Mouse (Mus musculus) cerebellum, adult 2 months (tissue): ENCODE measurements around the gene Polr3b. TPM values are rescaled to one million over a fixed set of nuclear protein-coding genes. Genes with fewer than 3 reads are reported as not detected.

Experiments used
- DNase-seq, 2 experiments: peaks; one replicate each; pipeline ENCODE4 v3.0.0; 2021
- H3K27ac ChIP-seq: fragments of 200-500 bp; 2 replicates; pipeline ENCODE4 v1.5.1; 2012; ENCODE audit warnings: low read length, control low read depth, inconsistent platforms; ENCODE audit not compliant: insufficient read depth
- H3K27me3 ChIP-seq: fragments of 200-500 bp; 2 replicates; pipeline ENCODE4 v1.6.1; 2012; ENCODE audit warnings: inconsistent platforms, mild to moderate bottlenecking, low read length, moderate library complexity; ENCODE audit not compliant: control insufficient read depth, insufficient read depth
- H3K4me1 ChIP-seq: fragments of 200-500 bp; 2 replicates; pipeline ENCODE4 v1.6.1; 2011; ENCODE audit warnings: low read length; ENCODE audit not compliant: control insufficient read depth, insufficient read depth
- H3K4me3 ChIP-seq: fragments of 200-500 bp; replicated peaks from 2 replicates; pipeline ENCODE3; 2011; ENCODE audit warnings: mild to moderate bottlenecking, low read depth, low read length, control low read depth; ENCODE audit not compliant: insufficient read depth
- CTCF ChIP-seq: fragments of 200-500 bp; IDR thresholded peaks from 2 replicates; pipeline ENCODE4 v1.5.1; 2011; ENCODE audit warnings: low read depth, mild to moderate bottlenecking, control low read depth, low read length, moderate library complexity, borderline replicate concordance; ENCODE audit not compliant: insufficient read depth
- POLR2A ChIP-seq: fragments of 200-500 bp; IDR thresholded peaks from 2 replicates; pipeline ENCODE4 v1.6.1; 2011; ENCODE audit warnings: low read length, control low read depth, borderline replicate concordance; ENCODE audit not compliant: insufficient read depth
- WGBS: fragments of 180-500 bp; shearing (Covaris S2); methylation state at CpG from one replicate; pipeline ENCODE4 v1.1.7; 2018; 5-methylcytosine and 5-hydroxymethylcytosine counted together
- polyA plus RNA-seq: library from polyadenylated mRNA; depleted of rRNA; stranded (reverse); fragments of >200 nt; gene quantifications from 2 replicates; pipeline ENCODE4 v1.2.3, GENCODE M21; 2012

The Polr3b gene
- polyA plus RNA-seq, 1 experiment = 9.7 TPM

- no peak overlapping the region for H3K27ac ChIP-seq
Measured at GRCm38 (mm10) chr10:84693841-84694638, 71.9 kb downstream of the Polr3b start.

DNA sequence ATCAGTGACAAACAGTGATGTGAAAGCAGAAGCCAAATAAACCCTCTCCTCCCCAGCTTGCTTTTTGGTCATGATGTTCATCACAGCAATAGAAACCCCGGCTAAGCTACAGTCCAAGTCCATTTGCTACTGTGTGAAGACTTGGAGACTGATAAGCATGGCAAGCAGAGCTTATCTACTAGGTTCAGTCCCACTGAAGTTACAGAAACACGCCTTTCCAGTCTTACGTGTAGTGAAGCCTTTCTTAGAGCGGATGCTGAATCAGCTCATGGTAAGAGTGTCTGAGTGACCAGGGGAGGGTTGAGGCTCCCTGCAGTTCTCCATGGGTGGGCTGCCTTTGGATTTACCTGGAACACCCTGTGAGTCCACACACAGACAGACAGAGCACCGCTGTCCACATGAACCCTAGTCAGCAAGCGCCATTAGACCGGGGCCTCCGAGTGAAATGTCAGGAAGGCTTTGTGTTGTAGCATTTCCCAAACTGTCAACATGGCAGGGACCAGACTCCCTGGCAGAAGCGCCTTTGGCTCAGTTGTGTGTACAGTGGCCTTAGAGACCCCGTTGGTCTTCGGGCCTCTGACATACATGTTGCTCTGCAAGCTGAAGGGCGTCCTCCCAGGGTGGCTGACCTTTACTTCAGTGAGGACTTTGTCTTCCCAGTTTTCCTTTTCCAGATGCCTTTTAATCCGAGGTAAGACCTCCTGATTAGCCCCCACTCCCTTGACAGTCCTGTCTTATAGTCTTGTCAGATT lies 78.3 kb downstream of the Polr3b start:
- 86% methylated on average over 13 of the region's 13 CpGs for WGBS
- no peak overlapping the region for H3K27ac ChIP-seq
- DNase-seq = no peak
- H3K27me3 ChIP-seq = no peaks in the 10 kb centered on the region
- TF ChIP-seq CTCF = no peak
- TF ChIP-seq POLR2A = no peak
- H3K4me1 ChIP-seq = no peaks in the 10 kb centered on the region; the same call in 1 of the 2 replicates
- no peak overlapping the region for H3K4me3 ChIP-seq

More at GRCm38 (mm10) chr10:84693841-84694638, 71.9 kb downstream of the Polr3b start:
- H3K27me3 ChIP-seq = no peaks in the 10 kb centered on the region
- DNase-seq = no peak
- no peak for TF ChIP-seq CTCF
- no peak for TF ChIP-seq POLR2A
- no peaks in the 10 kb centered on the region for H3K4me1 ChIP-seq
- WGBS = 54% methylated on average over 8 of the region's 8 CpGs
- no peak overlapping the region for H3K4me3 ChIP-seq

DNA sequence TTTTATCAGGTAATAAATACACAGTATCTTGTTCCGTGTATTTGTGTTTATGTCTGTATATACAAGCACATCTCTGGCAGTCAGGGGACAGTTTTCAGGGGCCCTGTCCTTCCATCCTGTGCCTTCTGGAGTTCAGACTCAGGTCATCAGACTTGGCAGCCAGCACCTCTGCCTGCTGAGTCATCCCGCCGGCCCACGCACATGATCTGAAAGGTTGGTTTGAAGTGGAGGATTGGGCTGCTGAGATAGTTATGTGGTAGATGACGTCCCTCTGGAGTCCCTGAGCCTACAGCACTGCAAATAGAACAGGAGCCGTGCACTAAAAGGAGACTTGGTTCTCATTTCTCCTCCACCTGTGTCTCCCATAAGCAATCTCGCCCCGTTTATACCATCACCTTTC lies 79.0 kb downstream of the Polr3b start:
- no peak overlapping the region for H3K4me3 ChIP-seq
- H3K4me1 ChIP-seq = no peaks in the 10 kb centered on the region; the same call in 1 of the 2 replicates
- WGBS = 43% methylated on average over 8 of the region's 8 CpGs
- no peaks in the 10 kb centered on the region for H3K27me3 ChIP-seq
- peak; percentile 35 to 44 for DNase-seq
- TF ChIP-seq POLR2A = no peak
- no peak for TF ChIP-seq CTCF
- no peak overlapping the region for H3K27ac ChIP-seq

- no peak overlapping the region for H3K27ac ChIP-seq
- no peak for DNase-seq
Measured at GRCm38 (mm10) chr10:84702115-84702514, 80.0 kb downstream of the Polr3b start.

GRCm38 (mm10) chr10:84704594-84704993 lies 82.5 kb downstream of the Polr3b start:
- H3K4me1 ChIP-seq = no peaks in the 10 kb centered on the region
- DNase-seq = no peak
- WGBS = 98% methylated on average over 1 of the region's 1 CpGs
- no peak overlapping the region for H3K4me3 ChIP-seq
- H3K27ac ChIP-seq = no peak overlapping the region
- no peak for TF ChIP-seq POLR2A
- TF ChIP-seq CTCF = no peak
- H3K27me3 ChIP-seq = no peaks in the 10 kb centered on the region

More at GRCm38 (mm10) chr10:84702115-84702514, 80.0 kb downstream of the Polr3b start:
- WGBS = 90% methylated on average over 1 of the region's 1 CpGs
- Histone ChIP-seq H3K4me1 (no peaks in the 10 kb centered on the region; the same call in 1 of the 2 replicates), H3K4me3 (no peak overlapping the region), H3K27me3 (no peaks in the 10 kb centered on the region)
- TF ChIP-seq POLR2A (no peak), CTCF (no peak)

DNA sequence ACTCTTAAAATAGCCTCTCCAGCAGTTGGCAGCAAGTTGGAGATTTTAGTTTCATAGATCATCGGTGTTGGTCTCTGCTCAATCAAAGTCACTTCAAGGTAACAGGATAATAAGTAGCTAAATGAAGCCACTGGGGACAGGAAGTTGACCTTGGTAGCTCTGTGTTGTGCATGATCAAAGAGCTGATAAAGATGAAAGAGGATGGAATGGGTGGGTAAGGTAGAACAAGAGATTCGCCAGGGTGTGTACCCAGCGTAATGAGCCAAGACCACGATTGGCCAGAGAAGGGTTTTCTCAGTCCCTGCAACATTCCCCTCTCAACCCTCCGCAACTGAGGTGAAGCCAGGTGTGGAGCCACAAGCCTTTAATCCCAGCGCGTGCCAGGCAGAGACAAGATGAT lies 83.1 kb downstream of the Polr3b start:
- H3K27ac ChIP-seq = no peak overlapping the region
- no peak for TF ChIP-seq POLR2A
- TF ChIP-seq CTCF = no peak
- H3K4me1 ChIP-seq = no peaks in the 10 kb centered on the region
- no peaks in the 10 kb centered on the region for H3K27me3 ChIP-seq
- H3K4me3 ChIP-seq = no peak overlapping the region
- DNase-seq = no peak
- 81% methylated on average over 7 of the region's 7 CpGs for WGBS

DNA sequence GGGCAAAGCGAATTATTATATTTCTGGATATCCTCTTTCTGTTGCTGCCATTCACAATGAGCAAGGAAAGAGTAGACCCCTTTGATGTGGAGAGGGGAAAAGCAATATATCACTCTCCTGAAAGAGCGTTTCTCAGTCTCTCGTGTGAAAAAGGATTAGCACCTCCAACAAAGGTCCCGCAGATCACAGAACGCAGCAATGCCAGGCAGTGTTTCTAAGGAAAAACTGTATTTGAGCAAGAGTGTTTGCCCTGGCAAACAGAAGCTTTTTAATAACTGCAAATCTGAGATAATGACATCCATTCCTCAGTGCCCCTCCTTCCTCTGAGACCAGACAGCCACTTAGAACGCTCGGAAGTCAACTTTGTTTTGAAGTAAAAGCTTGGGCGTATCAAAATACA lies 84.5 kb downstream of the Polr3b start:
- Histone ChIP-seq H3K4me3 (no peak overlapping the region), H3K4me1 (no peaks in the 10 kb centered on the region), H3K27ac (no peak overlapping the region), H3K27me3 (no peaks in the 10 kb centered on the region)
- WGBS = 71% methylated on average over 8 of the region's 8 CpGs
- no peak for DNase-seq
- TF ChIP-seq CTCF = no peak
- TF ChIP-seq POLR2A = no peak
